Mouse (Mus musculus) stomach, postnatal 0 days (tissue): Measurements from ENCODE around the gene Psg22. TPM values are rescaled to one million over a fixed set of nuclear protein-coding genes. Genes with fewer than 3 reads are reported as not detected.
A peak's percentile ranks its signal among the peaks of the same experiment; 100 is the strongest.
"Not testable (repeated sequence)": the region's sequence is repeated elsewhere in the genome, so short reads cannot be mapped to it uniquely, and the experiment has no call there.

Experiments used
- ATAC-seq: fragments of 200-750 bp; cut with Nextera tagmentation; 2 replicates; pipeline ENCODE4 v1.8.0; 2017; ENCODE audit not compliant: low FRiP score, low TSS enrichment
- DNase-seq: peaks from one replicate; pipeline ENCODE4 v3.0.0-alpha.2; 2016; ENCODE audit warnings: low spot score
- H3K27ac ChIP-seq: fragments of 300-500 bp; sonication (generic); replicated peaks from 2 replicates; pipeline ENCODE4 v1.5.1; 2014; ENCODE audit warnings: mild to moderate bottlenecking, control low read depth
- H3K27me3 ChIP-seq: fragments of 300-500 bp; sonication (generic); 2 replicates; pipeline ENCODE4 v1.6.1; 2014; ENCODE audit warnings: low read length; ENCODE audit not compliant: control insufficient read depth, insufficient read depth
- H3K36me3 ChIP-seq: fragments of 300-500 bp; sonication (generic); 2 replicates; pipeline ENCODE4 v1.6.1; 2014; ENCODE audit warnings: low read length, mixed read lengths; ENCODE audit not compliant: control insufficient read depth, insufficient read depth
- H3K4me1 ChIP-seq: fragments of 300-500 bp; sonication (generic); replicated peaks from 2 replicates; pipeline ENCODE4 v1.6.1; 2014; ENCODE audit warnings: antibody characterized with exemption; ENCODE audit not compliant: control insufficient read depth, insufficient read depth
- H3K4me2 ChIP-seq: fragments of 300-500 bp; sonication (generic); replicated peaks from 2 replicates; pipeline ENCODE4 v1.6.1; 2014; ENCODE audit warnings: low read depth, mild to moderate bottlenecking, control low read depth, moderate library complexity
- H3K4me3 ChIP-seq: fragments of 300-500 bp; sonication (generic); 2 replicates; pipeline ENCODE4 v1.5.1; 2014; ENCODE audit warnings: low read depth, low read length, control low read depth
- H3K9ac ChIP-seq: fragments of 300-500 bp; sonication (generic); 2 replicates; pipeline ENCODE4 v1.6.1; 2014; ENCODE audit warnings: mild to moderate bottlenecking, low read length, control low read depth, mixed read lengths
- H3K9me3 ChIP-seq: fragments of 300-500 bp; sonication (generic); 2 replicates; pipeline ENCODE4 v1.6.1; 2016; ENCODE audit warnings: low read length; ENCODE audit not compliant: control insufficient read depth
- CTCF ChIP-seq: IDR thresholded peaks from 2 replicates; pipeline ENCODE4 v1.5.1; 2016; ENCODE audit warnings: antibody characterized with exemption, low read depth, mild to moderate bottlenecking, moderate library complexity
- EP300 ChIP-seq: optimal IDR thresholded peaks from 2 replicates; pipeline ENCODE3; 2016; ENCODE audit warnings: antibody characterized with exemption
- WGBS: fragments of 180-500 bp; shearing (Covaris S2); extraction: QIAGEN DNeasy Blood & Tissue Kit; methylation state at CpG from one replicate; pipeline ENCODE4 v1.1.7; 2014; 5-methylcytosine and 5-hydroxymethylcytosine counted together
- polyA plus RNA-seq: library from polyadenylated mRNA; unstranded; fragments of >200 nt; fragmentation: Nextera tagmentation; extraction: Ambion mirVana; gene quantifications from 2 replicates; pipeline ENCODE4 v1.2.1, GENCODE M21; 2015

The Psg22 gene
- polyA plus RNA-seq, 1 experiment from 2014 or later = not detected

- no peak for TF ChIP-seq CTCF
- no peak for TF ChIP-seq EP300
- no peak overlapping the region for H3K9ac ChIP-seq
- no peak overlapping the region for H3K4me2 ChIP-seq
- ATAC-seq (no peak), DNase-seq (no peak)
- no peaks in the 10 kb centered on the region for H3K27me3 ChIP-seq
- no peak overlapping the region for H3K27ac ChIP-seq
- H3K36me3 ChIP-seq = no peaks in the 10 kb centered on the region
- no peak overlapping the region for H3K4me3 ChIP-seq
- H3K9me3 ChIP-seq = no peaks in the 10 kb centered on the region
- WGBS = 65% methylated on average over 4 of the region's 4 CpGs
- H3K4me1 ChIP-seq = no peaks in the 10 kb centered on the region
These were observed 2.3 kb upstream of the Psg22 start for GRCm38 (mm10) chr7:18715546-18715945.

DNA sequence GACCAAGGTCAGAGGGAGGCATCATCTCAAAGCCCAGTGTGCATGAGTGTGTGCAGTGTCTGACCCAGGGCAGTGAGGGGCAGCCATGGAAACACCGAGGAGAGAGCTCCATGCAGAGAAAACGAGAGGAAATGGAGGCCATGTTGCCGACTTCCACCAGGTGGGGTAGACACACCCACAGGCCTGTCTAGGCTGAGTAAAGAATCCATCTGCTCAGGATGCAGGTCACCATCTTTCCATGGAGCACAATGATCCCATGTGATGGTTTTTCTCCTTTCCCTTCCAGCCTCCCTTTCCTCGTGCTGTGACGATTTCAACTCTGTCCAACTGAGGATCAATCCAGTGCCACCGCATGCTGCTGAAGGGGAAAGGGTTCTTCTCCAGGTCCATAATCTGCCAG lies 6.1 kb downstream of the Psg22 start:
- ATAC-seq = no peak
- WGBS = 74% methylated on average over 6 of the region's 6 CpGs
- H3K4me3 ChIP-seq = no peak overlapping the region
- H3K4me1 ChIP-seq = no peaks in the 10 kb centered on the region
- no peak overlapping the region for H3K27ac ChIP-seq
- no peak for TF ChIP-seq EP300
- no peaks in the 10 kb centered on the region for H3K9me3 ChIP-seq
- no peaks in the 10 kb centered on the region for H3K36me3 ChIP-seq
- H3K4me2 ChIP-seq = no peak overlapping the region
- no peaks in the 10 kb centered on the region for H3K27me3 ChIP-seq
- no peak overlapping the region for H3K9ac ChIP-seq
- DNase-seq = peak; percentile 5

DNA sequence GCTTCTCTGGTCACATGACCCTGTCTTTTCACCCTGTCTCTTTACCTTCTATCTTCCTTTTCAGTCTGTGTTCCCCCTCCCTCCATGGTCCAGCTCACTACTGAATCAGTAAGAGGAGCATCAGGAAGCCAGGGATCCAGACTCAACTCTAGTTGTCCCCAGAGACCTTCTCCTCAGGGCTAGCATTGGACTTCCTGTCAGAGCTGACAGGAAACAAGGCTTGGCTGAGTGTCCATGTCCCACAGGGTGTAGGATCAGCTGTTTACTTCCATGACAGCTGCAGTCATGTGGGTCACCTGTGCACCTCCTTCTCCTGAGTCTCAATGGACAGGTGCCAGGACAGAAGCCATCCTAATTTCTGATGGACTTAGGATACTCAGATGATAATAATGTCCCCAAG lies 8.0 kb downstream of the Psg22 start:
- not testable (repeated sequence) for H3K9ac ChIP-seq, DNase-seq

DNA sequence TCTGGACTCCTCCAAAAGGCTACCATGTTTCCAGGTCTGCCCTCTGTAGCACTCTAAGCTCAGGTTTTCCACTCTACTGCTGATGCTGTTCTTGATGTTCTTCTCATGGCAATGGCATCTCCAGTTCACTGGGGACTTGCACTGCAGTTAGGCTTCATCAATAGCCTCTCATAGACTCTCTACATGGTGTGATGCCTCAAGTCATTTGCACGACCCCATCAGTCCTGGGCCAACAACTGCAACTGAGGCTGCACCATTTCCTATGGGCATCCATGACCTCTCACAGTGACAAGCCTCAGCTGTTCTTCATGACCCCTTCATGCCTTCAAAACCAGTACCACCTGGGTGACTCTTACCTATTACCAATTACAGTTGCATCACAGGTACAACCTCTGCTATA lies 10.5 kb downstream of the Psg22 start:
- Histone ChIP-seq H3K9ac (no peak overlapping the region), H3K4me2 (no peak overlapping the region), H3K36me3 (no peaks in the 10 kb centered on the region), H3K27me3 (no peaks in the 10 kb centered on the region), H3K4me1 (no peaks in the 10 kb centered on the region), H3K4me3 (no peak overlapping the region), H3K9me3 (no peaks in the 10 kb centered on the region), H3K27ac (no peak overlapping the region)
- WGBS = 81% methylated on average over 1 of the region's 1 CpGs
- peak; percentile 2 for DNase-seq
- ATAC-seq = no peak
- TF ChIP-seq EP300 = no peak
- no peak for TF ChIP-seq CTCF

More for the DNA sequence above, 8.0 kb downstream of the Psg22 start:
- not testable (repeated sequence) for H3K27me3 ChIP-seq, H3K4me3 ChIP-seq, H3K4me2 ChIP-seq, H3K4me1 ChIP-seq, H3K27ac ChIP-seq, ATAC-seq, H3K9me3 ChIP-seq, H3K36me3 ChIP-seq

DNA sequence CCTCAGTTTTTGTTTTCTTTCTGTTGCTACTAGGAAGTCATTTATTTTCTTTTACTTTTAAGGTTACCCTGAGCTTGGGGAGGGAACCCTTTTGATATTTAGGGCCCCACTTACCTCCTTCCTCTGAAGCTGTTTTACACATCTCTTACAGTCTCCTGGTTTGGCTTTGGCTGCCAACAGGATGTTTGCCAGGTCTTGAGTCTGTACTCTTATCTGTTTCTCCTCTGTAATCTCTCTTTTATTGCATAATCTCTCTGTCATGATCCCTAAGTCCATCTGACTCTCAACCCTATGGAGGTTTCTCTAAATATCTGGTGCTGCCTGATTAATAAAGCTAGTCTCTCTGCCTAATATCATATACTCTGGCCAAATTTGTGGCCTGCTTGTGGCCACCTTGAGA lies 15.2 kb downstream of the Psg22 start:
- Histone ChIP-seq H3K4me3 (no peak overlapping the region), H3K4me2 (no peak overlapping the region), H3K27ac (no peak overlapping the region), H3K27me3 (no peaks in the 10 kb centered on the region), H3K36me3 (no peaks in the 10 kb centered on the region), H3K4me1 (no peaks in the 10 kb centered on the region), H3K9me3 (no peaks in the 10 kb centered on the region), H3K9ac (no peak overlapping the region)
- ATAC-seq = peak; percentile 35; the same call in 1 of the 2 replicates
- TF ChIP-seq CTCF (no peak), EP300 (no peak)
- DNase-seq = peak; percentile 13

- Histone ChIP-seq H3K4me1 (no peaks in the 10 kb centered on the region), H3K27ac (no peak overlapping the region), H3K4me3 (no peak overlapping the region), H3K36me3 (no peaks in the 10 kb centered on the region), H3K9ac (no peak overlapping the region), H3K27me3 (no peaks in the 10 kb centered on the region), H3K9me3 (no peaks in the 10 kb centered on the region), H3K4me2 (no peak overlapping the region)
- TF ChIP-seq EP300 (no peak), CTCF (no peak)
- ATAC-seq (no peak), DNase-seq (no peak)
- whole genome bisulfite sequencing = 27% methylated on average over 1 of the region's 1 CpGs
These were observed 16.6 kb downstream of the Psg22 start for GRCm38 (mm10) chr7:18734451-18734850.
